Mouse (Mus musculus) cerebellum, adult 11 months (tissue): Measurements from ENCODE around the gene Tcea3.

Experiments used
- DNase-seq: peaks from one replicate; pipeline ENCODE4 v3.0.0; 2022

Gene Tcea3

DNA sequence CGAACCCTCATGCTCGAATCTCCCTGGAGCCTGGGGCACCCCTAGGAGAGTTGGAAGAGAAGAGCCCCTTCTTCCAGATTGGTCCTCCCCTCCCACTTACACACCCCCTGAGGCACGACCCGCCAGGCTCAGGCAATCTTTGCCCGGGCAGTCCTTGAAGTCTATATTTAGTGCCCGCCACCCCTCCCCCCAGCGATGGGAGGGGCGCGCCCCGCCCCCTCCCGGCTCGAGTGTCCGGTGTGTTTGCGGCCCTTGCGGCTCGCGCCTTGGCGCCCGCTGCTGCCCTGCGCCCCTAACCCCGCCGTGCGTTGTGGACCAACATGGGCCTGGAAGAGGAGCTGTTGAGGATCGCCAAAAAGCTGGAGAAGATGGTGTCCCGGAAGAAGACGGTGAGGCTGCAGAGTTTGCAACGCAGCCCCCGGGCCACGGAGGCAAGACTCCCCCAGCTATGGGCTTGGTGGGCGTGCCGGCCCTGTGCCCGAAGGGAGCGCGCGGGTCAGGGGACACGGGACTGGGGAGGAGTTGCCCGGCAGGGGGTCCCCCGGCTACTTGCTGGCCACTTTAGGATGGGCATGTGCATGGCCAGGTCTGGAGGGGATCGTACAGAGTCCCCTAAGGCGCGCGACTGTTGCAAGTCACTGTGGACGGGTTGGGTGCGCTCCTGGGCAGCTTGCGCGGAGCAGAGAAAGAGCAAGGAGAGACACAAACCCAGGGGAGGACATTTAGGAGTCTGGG is at the start of gene Tcea3:
Tcea3 (plus strand) TSS at position 1 of the 735 bp plus-strand sequence.
- no peak for DNase-seq

DNA sequence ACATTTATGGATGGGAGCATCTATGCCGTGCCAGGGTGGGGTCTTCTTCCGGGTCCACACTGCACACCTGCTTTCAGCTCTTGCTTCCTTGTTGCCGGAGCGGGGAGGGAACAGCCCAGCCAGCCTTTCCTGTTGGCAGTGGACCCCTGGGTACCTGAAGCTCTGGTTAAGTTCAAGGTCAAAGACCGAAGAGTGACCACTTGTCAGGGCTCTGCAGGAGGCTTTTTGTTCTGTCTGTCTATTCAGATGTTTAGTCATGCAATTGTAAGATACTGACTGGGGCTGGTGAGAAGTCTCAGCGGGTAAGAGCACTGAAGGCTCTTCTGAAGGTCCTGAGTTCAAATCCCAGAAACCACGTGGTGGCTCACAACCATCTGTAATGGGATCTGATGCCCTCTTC is 48.7 kb upstream of the Tcea3 start:
- DNase-seq: no peak

DNA sequence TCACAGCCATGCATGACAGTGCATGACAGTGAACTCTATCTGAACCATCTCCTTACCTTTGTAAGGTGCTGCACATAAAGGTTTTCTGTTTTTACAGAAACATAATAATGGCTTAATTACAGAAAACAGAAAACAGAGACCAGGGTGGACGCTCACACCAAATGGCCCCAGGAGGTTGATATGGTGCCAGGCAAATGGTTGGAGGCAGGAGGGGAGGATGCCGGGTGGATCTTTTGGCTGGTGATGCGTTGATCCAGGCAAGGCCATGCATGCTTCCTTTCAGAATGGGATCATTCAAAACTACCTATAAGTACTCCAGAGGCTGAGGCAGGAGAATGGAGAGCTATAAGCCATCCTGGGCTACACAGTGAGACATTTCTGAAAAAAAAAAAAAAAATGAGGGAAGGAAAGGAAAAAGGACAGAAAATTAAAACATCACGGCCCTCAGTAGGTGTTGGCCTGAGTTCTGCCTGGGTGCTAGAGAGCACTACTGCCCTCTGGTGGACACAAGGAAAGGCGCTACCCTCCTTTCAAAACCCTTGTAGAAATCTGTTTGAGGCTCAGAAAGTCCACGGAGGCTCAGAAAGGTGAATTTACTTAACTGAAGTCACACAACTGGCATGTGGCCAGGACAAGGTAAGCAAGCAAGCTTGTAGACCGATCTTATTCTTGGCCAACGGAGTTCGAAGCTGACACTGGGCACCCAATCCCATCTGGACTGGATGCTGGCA is 47.8 kb upstream of the Tcea3 start:
- DNase-seq: peak; percentile 10

DNA sequence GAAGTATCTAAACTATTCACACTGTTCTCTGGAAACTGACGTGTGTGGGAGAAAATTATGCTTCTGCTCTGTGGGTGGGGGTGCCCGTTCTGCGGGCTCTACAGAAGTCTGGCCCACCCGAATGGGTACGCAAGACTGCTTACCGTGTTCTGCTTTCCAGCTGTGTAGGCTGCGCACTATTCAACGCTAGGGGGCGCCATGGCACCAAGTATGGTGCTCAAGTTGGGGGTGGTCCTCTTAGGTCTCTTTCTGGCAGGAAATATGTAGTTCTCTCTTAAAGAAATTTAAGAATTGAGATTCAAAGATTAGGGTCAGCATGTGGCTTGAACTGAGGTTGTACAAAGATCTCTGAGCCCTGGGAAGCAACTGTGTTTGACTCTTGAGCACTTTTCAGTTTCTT is 45.0 kb upstream of the Tcea3 start:
- DNase-seq: no peak

DNA sequence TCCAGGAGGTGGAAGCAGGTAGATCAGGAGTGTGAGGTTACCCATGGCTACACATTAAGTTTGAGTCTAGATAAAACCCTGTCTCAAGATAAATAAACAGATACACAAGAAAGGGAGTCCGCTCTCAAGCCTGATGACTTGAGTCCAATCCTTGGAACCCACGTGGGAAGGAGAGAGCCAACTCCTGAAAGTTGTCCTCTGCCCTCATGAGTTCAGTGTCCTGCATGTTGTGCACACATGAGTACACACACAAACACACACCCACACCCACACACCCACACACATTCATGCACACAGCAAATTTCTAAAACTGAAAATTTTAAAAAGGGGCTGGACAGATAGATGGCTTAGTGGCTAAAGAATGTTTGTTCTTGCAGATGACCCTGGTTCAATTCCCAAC is 42.8 kb upstream of the Tcea3 start:
- no peak for DNase-seq

DNA sequence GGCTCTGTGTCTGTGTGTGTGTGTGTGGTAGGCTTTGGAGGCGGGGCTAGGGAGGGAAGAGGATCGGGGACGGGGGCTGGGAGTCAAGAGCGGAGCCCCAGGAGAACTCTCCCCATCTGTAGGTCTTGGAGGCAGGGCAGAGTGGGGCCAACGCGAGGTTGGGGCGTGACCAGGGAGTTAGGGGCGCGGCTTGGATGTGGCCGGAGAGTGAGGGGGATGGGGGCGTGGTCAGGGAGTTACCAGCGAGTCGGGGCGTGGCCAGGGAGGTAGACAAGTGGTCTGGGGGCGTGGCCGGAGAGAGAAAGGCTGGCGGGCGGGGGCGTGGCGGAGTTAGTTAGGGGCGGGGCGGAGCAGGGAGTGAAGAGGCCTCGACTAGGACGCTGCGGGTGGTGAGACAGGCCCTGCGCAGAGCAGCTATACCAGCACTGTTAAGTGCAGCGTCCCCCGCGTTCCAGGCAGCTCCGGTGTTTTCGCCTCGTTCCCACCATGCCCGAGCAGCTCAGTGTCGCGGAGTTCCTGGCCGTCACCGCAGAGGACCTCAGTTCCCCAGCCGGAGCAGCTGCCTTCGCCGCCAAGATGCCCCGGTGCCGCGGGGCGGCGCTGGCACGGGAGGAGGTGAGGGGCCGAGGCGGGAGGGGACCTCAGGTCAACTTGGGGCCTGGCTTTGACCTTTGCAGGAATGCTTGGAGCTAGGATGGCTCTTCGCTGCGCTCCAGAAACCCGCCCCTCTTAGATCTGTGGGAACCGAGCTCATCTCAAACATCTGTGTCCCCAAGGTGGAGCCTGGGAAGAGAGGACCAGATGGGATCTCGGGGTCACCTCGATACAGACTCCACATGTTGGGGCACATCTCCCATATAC is 41.3 kb upstream of the Tcea3 start, which contains the start of gene Asap3:
Asap3 (plus strand) TSS at position 333 of the 861 bp plus-strand sequence.
- DNase-seq: peak; percentile 51

DNA sequence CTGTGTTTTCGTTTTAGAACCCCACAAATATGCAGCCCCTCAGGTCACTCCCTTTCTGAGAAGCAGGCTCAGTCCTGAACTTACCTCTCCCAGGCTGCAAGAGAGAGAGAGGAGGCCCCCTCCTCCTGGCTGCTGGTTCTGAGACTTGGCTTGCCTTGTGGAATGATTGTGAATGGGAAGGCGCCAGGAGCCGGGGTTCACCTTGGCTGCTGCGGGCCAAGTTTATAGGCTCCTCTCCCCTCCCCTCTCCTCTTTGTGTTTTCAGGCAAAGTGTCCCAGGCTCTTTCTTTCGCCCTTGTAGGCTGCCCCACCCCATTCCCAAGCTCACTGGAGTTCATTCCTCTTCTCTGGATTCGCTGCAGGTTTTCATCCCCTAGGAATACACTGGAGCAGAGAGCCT is 40.6 kb upstream of the Tcea3 start:
- DNase-seq: no peak

DNA sequence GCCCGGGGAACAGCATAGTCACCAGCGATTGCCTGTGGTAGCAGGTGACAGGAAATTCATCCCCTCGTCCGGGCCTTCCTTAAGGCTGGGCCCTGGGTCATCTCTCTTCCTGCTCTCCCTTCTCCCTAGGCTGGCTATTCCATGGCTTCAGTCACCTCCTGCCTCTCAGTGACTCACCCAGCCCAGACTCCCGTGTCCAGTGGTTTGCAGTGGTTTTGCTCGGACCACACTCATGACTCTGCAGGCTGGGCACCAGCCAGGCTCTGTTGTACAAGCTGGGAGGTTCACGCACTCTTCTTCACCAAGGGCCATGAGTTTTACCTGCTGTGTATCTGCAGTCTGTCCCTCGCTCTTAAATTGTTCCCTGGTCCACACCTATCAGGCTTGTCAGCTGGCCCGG is 36.6 kb upstream of the Tcea3 start:
- no peak for DNase-seq

DNA sequence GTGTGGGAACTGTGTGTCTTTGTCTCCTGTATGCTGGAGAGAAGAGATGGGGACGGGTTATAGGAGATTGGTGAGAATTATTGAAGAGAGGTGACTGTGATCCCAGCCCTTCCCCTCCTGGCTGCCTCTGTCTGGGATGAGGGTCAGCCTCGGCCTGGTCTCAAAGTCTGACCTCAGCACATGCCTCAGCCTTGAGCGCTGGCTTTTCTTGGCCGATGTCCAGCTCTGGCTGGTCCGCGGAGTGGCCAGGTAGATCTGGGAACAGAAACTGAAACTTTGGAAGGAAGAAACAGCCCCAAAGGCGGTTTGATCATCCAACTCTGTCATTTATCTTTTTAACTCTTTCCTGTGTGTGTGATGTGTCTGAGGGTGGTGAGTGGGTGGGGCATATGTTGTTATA is 33.9 kb upstream of the Tcea3 start:
- no peak for DNase-seq

DNA sequence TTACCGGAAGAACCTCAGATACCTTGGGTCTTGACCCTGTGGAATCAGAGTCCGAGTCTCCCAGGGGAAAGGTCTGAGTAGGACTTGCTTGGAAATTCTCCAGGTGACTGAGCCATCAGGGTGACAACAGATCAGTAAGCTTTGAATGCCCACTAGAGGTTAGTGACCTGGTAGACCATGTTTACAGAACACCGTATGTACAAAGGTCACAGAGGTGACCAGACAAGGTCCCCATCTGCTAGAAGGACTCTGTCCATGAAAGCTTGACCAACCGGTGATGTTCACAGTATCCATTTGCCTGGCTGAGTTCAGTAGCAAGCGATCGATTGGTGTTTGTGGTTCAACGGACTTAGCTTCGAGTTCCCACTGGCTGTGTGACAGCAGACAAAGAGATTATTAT is 32.7 kb upstream of the Tcea3 start:
- DNase-seq: no peak

DNA sequence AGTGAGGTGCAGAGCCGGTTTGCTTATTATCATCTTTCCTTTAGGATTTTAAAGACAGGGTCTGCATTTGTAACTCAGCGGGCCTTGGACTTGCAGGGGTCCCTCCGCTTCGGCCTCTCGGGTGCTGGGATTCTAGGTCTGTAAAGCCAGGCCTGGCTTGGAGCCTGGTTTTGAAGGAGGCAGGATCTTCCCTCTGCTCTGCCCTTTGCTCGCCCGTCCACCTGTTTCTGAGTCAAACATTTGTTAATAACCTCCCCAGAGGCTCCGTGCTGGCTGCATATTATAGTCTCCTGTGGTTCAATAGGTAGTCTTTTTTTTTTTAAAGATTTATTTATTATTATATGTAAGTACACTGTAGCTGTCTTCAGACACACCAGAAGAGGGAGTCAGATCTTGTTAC is 32.0 kb upstream of the Tcea3 start:
- DNase-seq: no peak

DNA sequence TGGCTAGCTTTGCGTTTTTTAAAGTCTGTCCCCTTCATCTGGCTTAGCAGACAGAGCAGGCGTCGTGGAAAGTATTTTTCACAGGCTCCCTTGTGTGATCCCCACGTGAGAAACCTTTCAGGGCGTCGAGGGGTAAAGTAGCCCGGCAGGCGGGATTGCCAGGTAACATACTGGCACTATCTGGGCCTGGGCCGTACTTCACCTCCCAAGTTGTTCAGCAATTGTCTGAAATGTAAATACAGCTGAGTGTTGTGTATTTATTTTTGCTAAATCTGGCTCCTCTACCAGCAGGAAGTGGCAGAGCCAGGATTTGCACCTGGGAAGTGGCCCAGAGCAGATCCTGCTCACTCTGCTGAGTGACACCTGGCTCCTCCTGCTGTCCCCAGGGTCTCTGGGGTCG is 30.5 kb upstream of the Tcea3 start:
- DNase-seq: no peak

DNA sequence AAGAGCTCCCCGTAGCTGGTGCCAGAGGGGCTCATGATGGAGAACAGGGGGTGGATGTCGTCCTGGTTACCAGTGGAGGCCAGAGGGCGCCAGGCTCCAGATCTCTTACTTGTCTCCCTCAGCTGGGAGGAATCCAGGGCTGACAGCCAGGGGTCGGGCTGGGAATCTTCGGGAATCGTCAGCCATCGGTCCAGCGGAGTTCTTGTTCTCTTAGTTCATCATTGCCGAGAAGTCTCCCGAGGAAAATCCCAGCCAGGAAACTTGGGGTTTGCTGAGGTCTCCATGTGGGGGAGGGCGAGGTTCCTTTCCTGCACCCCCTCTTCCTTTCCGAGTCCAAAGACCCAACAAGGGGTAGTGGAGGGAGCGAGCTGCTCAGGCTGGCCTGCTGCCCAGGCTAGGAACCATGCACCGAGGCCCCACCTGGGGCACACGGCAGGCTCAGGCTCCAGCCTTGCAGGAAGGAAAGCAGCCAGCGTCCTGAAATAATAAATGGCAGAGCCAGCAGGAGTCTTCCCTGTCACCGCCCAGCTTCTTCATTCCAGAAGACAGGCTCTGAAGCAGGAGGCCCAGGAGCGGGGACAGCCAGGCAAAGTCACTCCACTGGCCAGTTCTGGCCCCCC is 28.8 kb upstream of the Tcea3 start:
- no peak for DNase-seq

DNA sequence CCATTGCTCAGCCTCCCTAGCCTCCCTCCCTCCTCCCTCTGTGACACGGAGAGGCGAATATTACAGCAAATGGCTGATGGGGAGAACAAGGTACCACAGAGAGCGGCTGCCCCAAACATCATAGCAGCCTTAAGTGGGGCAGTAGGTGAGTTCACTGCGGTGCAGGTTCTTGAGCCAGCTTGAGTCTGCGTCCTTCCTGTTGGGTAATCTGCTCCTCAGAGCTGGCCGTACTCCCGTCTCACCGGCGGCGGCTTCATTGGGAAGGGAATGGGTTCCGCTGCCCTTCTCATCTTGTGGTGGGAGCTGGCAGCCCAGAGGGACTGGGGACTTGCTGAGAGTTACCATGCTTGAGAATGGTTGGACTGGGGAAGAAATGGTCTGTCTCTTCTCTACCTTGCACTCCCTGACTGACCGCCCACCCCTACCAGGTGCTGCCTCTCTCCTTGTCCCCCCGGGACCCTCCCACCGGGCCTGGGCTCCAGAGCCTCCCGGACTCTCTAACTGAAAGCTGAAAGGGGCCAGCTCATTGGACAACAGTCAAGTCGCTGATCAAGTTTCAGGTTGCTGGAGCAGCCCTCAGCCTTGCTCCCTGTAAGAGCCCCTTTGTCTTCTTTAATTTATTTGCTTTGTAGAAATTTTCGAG is 27.3 kb upstream of the Tcea3 start:
- no peak for DNase-seq

DNA sequence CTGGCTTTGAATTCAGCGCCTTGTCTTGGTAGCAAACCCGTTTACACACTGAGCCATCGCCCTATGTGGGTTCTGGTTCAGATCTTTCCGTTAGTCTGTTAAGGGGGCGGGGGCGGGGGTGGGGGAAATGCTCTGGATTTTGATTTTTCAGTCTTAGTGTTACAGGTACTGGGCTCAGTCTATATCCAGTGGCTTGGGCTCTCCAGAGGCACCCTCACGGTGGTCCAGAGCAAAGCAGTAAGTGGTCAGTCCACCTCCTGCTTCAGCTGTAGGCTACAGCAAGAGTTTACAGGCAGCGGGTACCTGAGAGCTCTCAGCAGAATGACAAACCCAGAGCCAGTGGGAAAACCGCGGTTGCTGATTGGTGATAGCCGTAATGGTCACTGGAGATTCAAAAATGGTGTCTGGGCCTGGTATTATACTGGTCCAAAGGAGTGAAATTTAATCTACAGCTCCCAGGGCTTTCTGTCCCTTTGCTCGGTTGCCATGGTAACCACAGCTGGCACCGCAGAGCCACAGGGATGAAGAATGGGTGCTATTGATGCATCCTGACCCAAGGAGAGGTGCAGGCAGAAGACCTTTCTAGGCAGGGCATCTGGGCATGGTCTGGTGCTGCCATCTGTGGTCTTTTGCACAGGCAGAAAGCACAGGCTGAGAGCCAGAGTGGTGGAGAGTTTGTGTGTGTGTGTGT is 23.8 kb upstream of the Tcea3 start:
- no peak for DNase-seq

DNA sequence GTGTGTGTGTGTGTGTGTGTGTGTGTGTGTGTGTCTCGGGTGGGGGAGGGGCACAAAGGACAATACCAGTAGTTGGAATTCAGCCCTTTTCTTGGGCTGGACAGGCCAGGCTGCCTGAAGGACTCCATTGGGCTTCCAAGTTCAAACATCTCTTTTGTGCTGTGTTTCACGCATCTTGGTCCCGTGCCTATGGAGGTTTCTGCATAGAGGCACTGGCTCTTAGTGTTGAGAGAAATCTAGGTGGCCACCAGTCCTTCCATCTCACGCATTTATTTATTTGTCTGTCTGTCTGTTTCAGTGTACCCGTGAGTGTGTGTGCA is 23.3 kb upstream of the Tcea3 start:
- DNase-seq: no peak

DNA sequence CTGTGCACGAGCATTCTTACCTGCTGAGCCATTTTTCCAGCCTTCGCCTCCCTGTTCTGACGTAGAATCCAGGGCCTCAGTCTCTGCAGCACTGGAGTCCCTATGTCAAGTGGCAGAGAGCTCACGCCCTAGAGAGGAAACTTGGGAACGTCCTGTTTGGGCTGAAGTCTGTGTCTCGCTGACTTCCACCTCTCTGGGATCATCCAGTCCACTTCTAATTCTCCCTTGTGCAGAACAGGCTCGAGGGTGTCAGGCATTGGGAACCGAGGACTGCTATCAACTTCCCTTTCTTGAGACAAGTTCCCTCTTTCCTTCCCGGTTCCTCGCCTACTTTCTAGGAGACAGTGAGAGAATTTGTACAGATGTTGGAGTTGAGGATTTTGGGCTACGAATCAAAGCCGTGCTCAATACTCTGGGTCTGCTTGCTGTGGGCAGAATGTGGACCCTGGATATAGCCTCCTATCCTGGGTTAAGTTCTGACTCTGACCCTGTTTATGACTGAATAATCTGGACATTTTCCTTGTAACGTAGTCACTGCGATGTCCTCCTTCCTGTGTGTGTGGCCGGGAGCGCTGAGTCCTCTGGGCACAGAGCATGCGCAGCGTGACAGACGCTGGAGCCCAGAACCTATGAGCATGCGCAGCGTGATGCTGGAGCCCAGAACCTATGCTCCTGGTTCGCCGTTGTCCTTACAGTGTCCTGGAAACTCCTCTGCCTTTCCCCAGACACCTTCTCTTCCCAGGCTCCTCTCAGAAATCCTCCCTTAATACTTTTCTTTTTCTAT is 22.7 kb upstream of the Tcea3 start:
- no peak for DNase-seq

DNA sequence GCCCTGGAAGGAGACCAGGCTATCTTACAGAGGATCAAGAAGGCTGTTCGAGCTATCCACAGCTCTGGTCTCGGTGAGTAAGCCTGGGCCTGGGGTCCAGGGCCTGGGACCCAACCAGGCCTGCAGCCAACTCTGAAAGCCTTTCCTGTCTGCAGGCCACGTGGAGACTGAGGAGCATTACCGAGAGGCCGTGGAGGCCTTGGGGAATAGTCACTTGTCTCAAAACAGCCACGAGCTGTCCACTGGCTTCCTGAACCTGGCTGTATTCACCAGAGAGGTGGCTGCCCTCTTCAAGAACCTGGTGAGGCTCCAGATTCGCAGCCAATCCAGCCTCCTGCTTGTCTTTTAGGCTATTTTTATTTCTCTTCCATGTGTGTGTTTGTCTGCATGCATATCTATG is 20.1 kb upstream of the Tcea3 start:
- DNase-seq: no peak

DNA sequence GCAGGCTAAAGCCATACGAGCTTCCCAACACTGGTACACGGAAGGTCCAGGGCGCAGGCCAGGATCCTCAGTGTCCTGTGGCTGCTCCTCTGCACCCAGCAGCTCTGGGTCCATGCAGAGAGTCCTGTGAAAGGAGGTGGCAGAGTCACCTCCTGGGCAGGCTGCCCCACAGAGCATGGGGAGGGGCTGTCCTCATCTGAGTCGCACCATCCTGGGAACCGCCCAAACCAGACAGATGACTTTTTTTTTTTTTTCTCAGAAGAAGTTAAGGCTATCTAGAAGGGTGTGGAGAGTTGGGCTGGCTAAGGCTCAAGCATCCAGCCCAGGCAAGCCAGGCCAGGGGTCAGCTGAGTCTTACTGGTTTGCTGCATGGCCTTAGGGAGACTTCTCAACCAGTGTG is 18.9 kb upstream of the Tcea3 start:
- DNase-seq: no peak

DNA sequence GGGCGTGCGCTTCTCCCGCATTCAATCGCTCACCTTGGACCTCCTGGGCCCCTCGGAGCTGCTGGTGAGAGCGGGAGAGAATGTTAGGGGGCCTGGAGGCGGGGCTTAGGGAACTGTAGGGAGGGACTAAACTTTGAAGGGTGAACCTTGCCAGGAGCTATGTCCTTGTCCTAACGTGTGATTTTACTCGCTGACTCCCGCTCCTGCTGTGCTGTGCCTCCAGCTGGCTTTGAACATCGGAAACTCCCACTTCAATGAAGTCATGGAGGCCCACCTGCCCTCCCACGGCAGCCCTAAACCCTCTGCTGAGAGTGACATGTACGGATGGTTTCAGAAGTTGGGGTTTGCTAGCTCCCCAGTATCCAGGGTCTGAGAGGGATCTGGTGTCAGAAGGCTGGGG is 8.9 kb upstream of the Tcea3 start:
- DNase-seq: no peak

DNA sequence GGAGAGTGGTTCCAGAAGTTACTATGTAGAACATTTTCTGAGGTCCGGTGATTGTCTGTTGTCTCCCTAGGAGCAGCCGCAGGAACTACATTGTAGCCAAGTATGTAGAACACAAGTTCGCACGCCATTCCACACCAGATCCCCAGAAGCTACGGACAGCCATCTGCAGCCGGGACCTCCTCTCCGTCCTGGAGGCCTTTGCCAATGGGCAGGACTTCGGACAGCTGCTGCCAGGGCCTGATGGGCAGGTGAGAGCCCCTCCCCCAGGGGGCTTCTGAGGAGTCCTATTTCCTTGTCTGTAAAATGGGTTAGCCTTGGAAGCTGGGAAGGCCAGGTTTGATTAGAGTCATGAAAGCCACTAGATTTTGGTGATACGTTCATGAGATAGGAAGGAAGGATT is 8.4 kb upstream of the Tcea3 start:
- no peak for DNase-seq
